Mouse (Mus musculus): ENCODE measurements around the gene Olfr482.

Olfr482 gene

GRCm38 (mm10) chr7:108097486-108097885, at the start of gene Olfr482:
Gene Olfr482, minus strand, starts transcription at chr7:108097586.
- no peak for DNase-seq (ENCODE audit: extremely low read depth, low read depth)

DNA sequence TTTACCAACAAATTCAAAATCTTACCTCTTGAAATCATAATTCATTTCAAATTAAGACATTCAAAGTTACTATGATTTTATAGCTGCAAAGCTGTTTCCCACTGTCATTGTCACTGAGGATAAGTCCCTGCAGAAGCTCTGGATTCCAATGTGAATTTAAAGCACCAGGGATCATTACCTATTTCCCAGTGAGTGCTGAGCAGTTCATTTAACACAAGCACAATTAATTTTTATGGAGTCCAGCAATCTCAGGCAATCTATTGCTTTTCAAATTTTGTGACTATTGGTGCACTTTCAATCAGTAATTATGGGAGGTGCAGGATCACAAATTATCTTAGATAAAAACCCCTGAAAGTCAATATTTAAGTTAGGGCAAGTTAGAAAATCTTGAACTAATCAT, 30.0 kb upstream of the Olfr482 start, which contains the start of gene Olfr484:
Gene Olfr484, minus strand, starts transcription at position 101 of the 400 bp plus-strand sequence.
- DNase-seq (ENCODE audit: extremely low read depth, low read depth), result no peak

DNA sequence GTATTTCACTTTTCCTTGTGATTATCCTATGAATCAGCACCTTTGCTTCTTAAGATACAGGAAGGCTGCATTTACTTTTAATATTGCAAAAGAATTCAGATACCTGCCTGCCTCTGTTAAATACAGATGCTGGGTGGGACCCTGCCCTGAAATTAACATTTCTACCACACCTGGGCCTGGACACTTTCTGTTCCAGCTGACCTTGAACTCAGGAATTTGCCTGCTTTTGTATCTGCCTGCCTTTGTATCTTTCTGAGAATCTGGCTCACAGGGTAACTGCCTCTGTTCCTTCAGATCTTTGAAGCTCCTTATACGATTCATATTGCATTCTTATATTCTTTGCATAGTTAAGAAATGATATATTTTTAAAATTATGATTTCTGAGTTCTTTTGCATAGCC, 24.0 kb upstream of the Olfr482 start:
- DNase-seq (ENCODE audit: extremely low read depth, low read depth), result no peak

- no peak for DNase-seq (ENCODE audit: extremely low read depth, low read depth)
These were observed 23.3 kb upstream of the Olfr482 start for GRCm38 (mm10) chr7:108120681-108121080.

- no peak for DNase-seq (ENCODE audit: extremely low read depth, low read depth)
These were observed 3.2 kb upstream of the Olfr482 start, which contains the start of gene Olfr483 for GRCm38 (mm10) chr7:108100549-108100948. Gene Olfr483, plus strand, starts transcription at chr7:108100849.

- DNase-seq (ENCODE audit: extremely low read depth, low read depth), result no peak
These were observed 17.8 kb downstream of the Olfr482 start, which contains the start of gene Olfr481 for GRCm38 (mm10) chr7:108079555-108079954. Gene Olfr481, plus strand, starts transcription at chr7:108079855.

GRCm38 (mm10) chr7:108067246-108067645, 30.1 kb downstream of the Olfr482 start, which contains the start of gene Olfr480:
Gene Olfr480, minus strand, starts transcription at chr7:108067346.
- DNase-seq (ENCODE audit: extremely low read depth, low read depth), result no peak

DNA sequence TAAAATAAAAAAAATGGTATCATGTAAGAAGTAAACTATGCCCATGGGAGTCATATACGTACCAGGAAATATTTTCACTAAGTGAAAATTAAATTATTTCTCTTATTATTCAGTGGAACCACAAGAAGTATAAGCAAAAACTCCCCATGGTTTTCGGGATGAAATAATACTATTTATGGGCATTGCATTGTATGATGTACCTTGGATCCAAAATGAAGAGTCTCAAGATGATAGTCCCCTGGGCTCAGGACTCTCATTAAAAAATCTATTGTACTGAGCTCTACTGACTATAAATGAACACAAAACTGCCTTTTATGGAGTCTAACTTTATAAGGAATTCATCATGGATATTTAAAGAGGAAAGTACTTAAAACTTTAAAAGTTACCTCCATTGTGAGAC, 47.0 kb downstream of the Olfr482 start, which contains the start of gene Olfr479:
Gene Olfr479, plus strand, starts transcription at position 301 of the 400 bp plus-strand sequence.
- DNase-seq (ENCODE audit: extremely low read depth, low read depth), result no peak

All from MEL-GATA-1-ER (cell line).